Mouse (Mus musculus): ENCODE data around the gene Trpv4.

Gene Trpv4

GRCm38 (mm10) chr5:114667228-114667856, 9.1 kb upstream of the Trpv4 start:
- peak; percentile 98 for DNase-seq (ENCODE audit: low spot score)

- DNase-seq (ENCODE audit: low spot score), result no peak
These were observed 8.4 kb upstream of the Trpv4 start for GRCm38 (mm10) chr5:114666659-114667058.

GRCm38 (mm10) chr5:114664750-114665149, 6.5 kb upstream of the Trpv4 start:
- peak; percentile 59 for DNase-seq (ENCODE audit: low spot score)

GRCm38 (mm10) chr5:114664139-114664538, 5.9 kb upstream of the Trpv4 start:
- no peak for DNase-seq (ENCODE audit: low spot score)

- DNase-seq (ENCODE audit: low spot score), result no peak
These were observed 2.8 kb upstream of the Trpv4 start for GRCm38 (mm10) chr5:114661029-114661428.

GRCm38 (mm10) chr5:114657426-114657825, 795 bp downstream of the Trpv4 start:
- no peak for DNase-seq (ENCODE audit: low spot score)

- DNase-seq (ENCODE audit: low spot score), result no peak
These were observed 1.9 kb downstream of the Trpv4 start for GRCm38 (mm10) chr5:114656305-114656704.

- no peak for DNase-seq (ENCODE audit: low spot score)
These were observed 2.5 kb downstream of the Trpv4 start for GRCm38 (mm10) chr5:114655721-114656120.

GRCm38 (mm10) chr5:114653656-114654437, 4.4 kb downstream of the Trpv4 start:
- DNase-seq (ENCODE audit: low spot score), result peak; percentile 36

GRCm38 (mm10) chr5:114651449-114651848, 6.8 kb downstream of the Trpv4 start:
- no peak for DNase-seq (ENCODE audit: low spot score)

- no peak for DNase-seq (ENCODE audit: low spot score)
These were observed 7.2 kb downstream of the Trpv4 start for GRCm38 (mm10) chr5:114651002-114651401.

- DNase-seq (ENCODE audit: low spot score), result peak; percentile 44
These were observed 9.4 kb downstream of the Trpv4 start for GRCm38 (mm10) chr5:114648728-114649311.

- peak; percentile 59 for DNase-seq (ENCODE audit: low spot score)
These were observed 10.8 kb downstream of the Trpv4 start for GRCm38 (mm10) chr5:114647211-114647974.

GRCm38 (mm10) chr5:114645916-114646315, 12.3 kb downstream of the Trpv4 start:
- no peak for DNase-seq (ENCODE audit: low spot score)

- DNase-seq (ENCODE audit: low spot score), result no peak
These were observed 13.3 kb downstream of the Trpv4 start for GRCm38 (mm10) chr5:114644918-114645317.

- DNase-seq (ENCODE audit: low spot score), result no peak
These were observed 17.4 kb downstream of the Trpv4 start for GRCm38 (mm10) chr5:114640809-114641208.

GRCm38 (mm10) chr5:114639645-114639957, 18.6 kb downstream of the Trpv4 start:
- no peak for DNase-seq (ENCODE audit: low spot score)

- peak; percentile 89 for DNase-seq (ENCODE audit: low spot score)
These were observed 19.2 kb downstream of the Trpv4 start for GRCm38 (mm10) chr5:114638769-114639644.

- DNase-seq (ENCODE audit: low spot score), result no peak
These were observed 22.1 kb downstream of the Trpv4 start for GRCm38 (mm10) chr5:114636091-114636490.

- DNase-seq (ENCODE audit: low spot score), result no peak
These were observed 26.9 kb downstream of the Trpv4 start for GRCm38 (mm10) chr5:114631336-114631735.

GRCm38 (mm10) chr5:114625590-114625989, 32.6 kb downstream of the Trpv4 start:
- DNase-seq (ENCODE audit: low spot score), result peak; percentile 40

- DNase-seq (ENCODE audit: low spot score), result no peak
These were observed 37.9 kb downstream of the Trpv4 start for GRCm38 (mm10) chr5:114620305-114620704.
